Mouse (Mus musculus) hindbrain, embryonic 10.5 days (tissue): ENCODE results near the gene Vsx1. TPM values are rescaled to one million over a fixed set of nuclear protein-coding genes. Genes with fewer than 3 reads are reported as not detected.

Experiments
- DNase-seq: peaks from one replicate; pipeline ENCODE4 v3.0.0-alpha.2; 2017; ENCODE audit warnings: low spot score
- H3K27ac ChIP-seq: fragments of 300-500 bp; sonication (generic); 2 replicates; pipeline ENCODE4 v1.5.1; 2016; ENCODE audit warnings: mild to moderate bottlenecking, moderate library complexity
- H3K27me3 ChIP-seq: fragments of 300-500 bp; sonication (generic); 2 replicates; pipeline ENCODE4 v1.6.1; 2016; ENCODE audit warnings: mild to moderate bottlenecking; ENCODE audit not compliant: poor library complexity, insufficient read depth, severe bottlenecking
- H3K36me3 ChIP-seq: fragments of 300-500 bp; sonication (generic); 2 replicates; pipeline ENCODE4 v1.6.1; 2016; ENCODE audit warnings: mild to moderate bottlenecking, moderate library complexity
- H3K4me1 ChIP-seq: fragments of 300-500 bp; sonication (generic); replicated peaks from 2 replicates; pipeline ENCODE4 v1.6.1; 2016; ENCODE audit warnings: mild to moderate bottlenecking
- H3K4me3 ChIP-seq: fragments of 300-500 bp; sonication (generic); 2 replicates; pipeline ENCODE4 v1.5.1; 2016; ENCODE audit warnings: mild to moderate bottlenecking, moderate library complexity
- H3K9me3 ChIP-seq: fragments of 300-500 bp; sonication (generic); 2 replicates; pipeline ENCODE4 v1.6.1; 2016; ENCODE audit warnings: mild to moderate bottlenecking, moderate library complexity
- WGBS: fragments of 180-500 bp; shearing (Covaris S2); methylation state at CpG from one replicate; pipeline ENCODE4 v1.1.7; 2016; 5-methylcytosine and 5-hydroxymethylcytosine counted together
- polyA plus RNA-seq: library from polyadenylated mRNA; unstranded; fragments of >200 nt; fragmentation: Nextera tagmentation; extraction: Ambion mirVana; gene quantifications from 2 replicates; pipeline ENCODE4 v1.2.1, GENCODE M21; 2016

Vsx1 gene
- polyA plus RNA-seq, 1 experiment from 2014 or later = 1.0 TPM

- Histone ChIP-seq H3K27me3 (0 out of 2 replicates have a peak, but pooled peaks cover 4% of the 10 kb centered on the region), H3K9me3 (no peaks in the 10 kb centered on the region), H3K27ac (peak overlapping the region; percentile 53), H3K4me3 (no peak overlapping the region), H3K4me1 (peaks cover 54% of the 10 kb centered on the region), H3K36me3 (no peaks in the 10 kb centered on the region)
- WGBS = 57% methylated on average over 13 of the region's 13 CpGs
- DNase-seq = no peak
These were observed 40.8 kb downstream of the Vsx1 start for GRCm38 (mm10) chr2:150648300-150648895.

GRCm38 (mm10) chr2:150647681-150648299 is 41.4 kb downstream of the Vsx1 start:
- DNase-seq = no peak
- 74% methylated on average over 14 of the region's 14 CpGs for WGBS
- Histone ChIP-seq H3K4me1 (peaks cover 58% of the 10 kb centered on the region), H3K27me3 (0 out of 2 replicates have a peak, but pooled peaks cover 4% of the 10 kb centered on the region), H3K36me3 (no peaks in the 10 kb centered on the region), H3K9me3 (no peaks in the 10 kb centered on the region), H3K27ac (0 out of 2 replicates have a peak overlapping the region, but pooled peaks have one; percentile 53), H3K4me3 (no peak overlapping the region)

DNA sequence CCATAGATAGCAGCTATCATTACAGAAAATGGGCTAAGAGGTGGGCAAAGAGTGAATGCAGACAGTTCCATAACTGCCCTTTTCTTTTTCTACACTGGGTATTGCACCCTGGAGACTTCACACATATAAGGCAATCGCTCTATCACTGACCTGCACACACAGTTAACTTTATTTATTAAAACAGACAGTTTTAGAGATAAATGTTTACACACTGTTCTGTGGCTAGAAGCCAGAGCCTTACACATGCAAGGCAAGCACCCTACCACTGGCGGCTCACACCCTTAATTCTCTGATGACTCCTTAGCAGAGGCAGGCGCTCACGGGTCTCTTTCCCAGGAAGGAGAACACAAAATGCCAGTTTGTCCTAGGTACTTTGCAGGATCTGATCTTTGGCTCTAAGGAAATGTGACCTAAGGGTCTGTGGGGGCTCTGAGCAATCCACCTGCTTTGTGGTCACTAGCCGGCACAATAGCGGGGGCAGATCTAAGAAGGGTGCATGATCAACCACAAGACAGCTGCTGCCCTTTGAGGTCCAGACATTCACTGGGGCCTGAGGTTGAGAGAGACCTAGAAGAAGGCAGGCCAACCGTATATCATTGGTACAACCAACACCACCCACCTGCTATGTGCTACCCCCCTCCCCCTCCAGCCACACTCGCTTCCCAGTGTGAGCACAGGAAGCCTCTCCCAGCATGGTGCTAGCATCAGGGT is 42.6 kb downstream of the Vsx1 start:
- H3K4me3 ChIP-seq = no peak overlapping the region
- peaks cover 57% of the 10 kb centered on the region for H3K4me1 ChIP-seq
- 88% methylated on average over 8 of the region's 8 CpGs for WGBS
- no peaks in the 10 kb centered on the region for H3K9me3 ChIP-seq
- H3K27me3 ChIP-seq = 0 out of 2 replicates have a peak, but pooled peaks cover 4% of the 10 kb centered on the region
- 0 out of 2 replicates have a peak, but pooled peaks cover 7% of the 10 kb centered on the region for H3K36me3 ChIP-seq
- no peak overlapping the region for H3K27ac ChIP-seq
- no peak for DNase-seq

GRCm38 (mm10) chr2:150645225-150645624 is 43.9 kb downstream of the Vsx1 start:
- H3K9me3 ChIP-seq = no peaks in the 10 kb centered on the region
- 91% methylated on average over 4 of the region's 4 CpGs for WGBS
- peaks cover 43% of the 10 kb centered on the region for H3K4me1 ChIP-seq
- H3K4me3 ChIP-seq = no peak overlapping the region
- DNase-seq = no peak
- H3K27me3 ChIP-seq = 0 out of 2 replicates have a peak, but pooled peaks cover 4% of the 10 kb centered on the region
- peak overlapping the region; percentile 79 for H3K27ac ChIP-seq
- H3K36me3 ChIP-seq = 0 out of 2 replicates have a peak, but pooled peaks cover 7% of the 10 kb centered on the region

DNA sequence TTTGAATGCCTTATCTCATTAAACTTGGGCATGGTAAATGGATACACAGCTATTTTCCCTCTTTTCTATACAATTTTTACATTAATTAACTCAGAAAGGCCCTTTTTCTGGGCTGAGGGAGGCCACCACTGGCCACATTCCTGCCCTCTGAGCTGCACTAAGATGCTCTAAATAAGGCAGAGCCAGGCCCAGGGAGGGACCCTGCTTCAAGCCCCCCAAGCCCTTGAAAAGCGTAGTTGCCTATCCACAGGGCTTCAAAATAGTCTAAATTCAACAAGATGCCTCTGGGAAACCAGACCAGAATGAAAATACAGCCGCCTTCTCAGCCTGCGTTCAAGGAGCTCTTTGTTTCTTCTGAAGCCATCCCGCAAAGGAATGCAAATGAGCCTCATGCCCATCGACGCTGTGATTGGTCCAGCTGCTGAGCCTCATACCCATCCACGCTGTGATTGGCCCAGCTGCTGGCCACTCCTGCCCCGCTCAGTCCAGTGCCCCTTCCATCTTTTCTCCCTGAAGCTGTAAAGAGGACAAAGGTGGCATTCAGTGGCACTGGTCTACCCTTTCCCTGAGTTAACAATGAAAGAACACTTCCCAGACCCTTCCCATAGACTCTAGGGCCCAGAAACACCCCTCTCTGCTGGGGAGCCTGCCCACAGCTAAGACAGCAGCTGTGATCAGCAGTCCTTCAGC is 45.3 kb downstream of the Vsx1 start:
- Histone ChIP-seq H3K27ac (peak overlapping the region; percentile 79), H3K27me3 (no peaks in the 10 kb centered on the region), H3K4me1 (peaks cover 32% of the 10 kb centered on the region), H3K9me3 (no peaks in the 10 kb centered on the region), H3K36me3 (0 out of 2 replicates have a peak, but pooled peaks cover 7% of the 10 kb centered on the region), H3K4me3 (no peak overlapping the region)
- 60% methylated on average over 8 of the region's 8 CpGs for WGBS
- peak; percentile 63 for DNase-seq

GRCm38 (mm10) chr2:150643166-150643565 is 46.0 kb downstream of the Vsx1 start:
- no peak for DNase-seq
- WGBS = 84% methylated on average over 1 of the region's 1 CpGs

DNA sequence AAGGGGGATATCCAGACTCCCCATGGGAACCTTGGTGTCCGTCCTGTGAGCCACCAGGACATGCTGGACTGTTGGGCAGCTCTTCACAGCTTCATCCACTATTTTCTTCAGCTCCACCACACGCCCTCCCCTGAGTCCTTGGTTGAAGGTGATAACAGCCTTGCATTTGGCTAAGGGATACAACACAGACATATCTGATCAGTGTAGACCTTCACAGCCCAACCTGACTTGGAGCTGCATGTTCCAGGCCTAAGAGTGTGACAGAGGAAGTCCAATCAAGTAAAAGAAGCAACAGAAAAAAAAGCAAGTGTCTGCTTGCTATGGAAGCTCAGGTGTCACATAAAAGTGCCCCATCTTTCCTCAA is 50.8 kb downstream of the Vsx1 start:
- peaks cover 21% of the 10 kb centered on the region; the same call in 1 of the 2 replicates for H3K36me3 ChIP-seq
- 31% methylated on average over 2 of the region's 2 CpGs for WGBS
- no peaks in the 10 kb centered on the region for H3K9me3 ChIP-seq
- H3K27ac ChIP-seq = peak overlapping the region; percentile 85
- no peak for DNase-seq
- peaks cover 26% of the 10 kb centered on the region for H3K4me1 ChIP-seq
- H3K27me3 ChIP-seq = no peaks in the 10 kb centered on the region
- no peak overlapping the region; the same call in 1 of the 2 replicates for H3K4me3 ChIP-seq

More at GRCm38 (mm10) chr2:150643166-150643565, 46.0 kb downstream of the Vsx1 start:
- peaks cover 33% of the 10 kb centered on the region for H3K4me1 ChIP-seq
- H3K27me3 ChIP-seq = no peaks in the 10 kb centered on the region
- H3K27ac ChIP-seq = peak overlapping the region; percentile 79
- no peak overlapping the region for H3K4me3 ChIP-seq
- H3K36me3 ChIP-seq = 0 out of 2 replicates have a peak, but pooled peaks cover 7% of the 10 kb centered on the region
- H3K9me3 ChIP-seq = no peaks in the 10 kb centered on the region

DNA sequence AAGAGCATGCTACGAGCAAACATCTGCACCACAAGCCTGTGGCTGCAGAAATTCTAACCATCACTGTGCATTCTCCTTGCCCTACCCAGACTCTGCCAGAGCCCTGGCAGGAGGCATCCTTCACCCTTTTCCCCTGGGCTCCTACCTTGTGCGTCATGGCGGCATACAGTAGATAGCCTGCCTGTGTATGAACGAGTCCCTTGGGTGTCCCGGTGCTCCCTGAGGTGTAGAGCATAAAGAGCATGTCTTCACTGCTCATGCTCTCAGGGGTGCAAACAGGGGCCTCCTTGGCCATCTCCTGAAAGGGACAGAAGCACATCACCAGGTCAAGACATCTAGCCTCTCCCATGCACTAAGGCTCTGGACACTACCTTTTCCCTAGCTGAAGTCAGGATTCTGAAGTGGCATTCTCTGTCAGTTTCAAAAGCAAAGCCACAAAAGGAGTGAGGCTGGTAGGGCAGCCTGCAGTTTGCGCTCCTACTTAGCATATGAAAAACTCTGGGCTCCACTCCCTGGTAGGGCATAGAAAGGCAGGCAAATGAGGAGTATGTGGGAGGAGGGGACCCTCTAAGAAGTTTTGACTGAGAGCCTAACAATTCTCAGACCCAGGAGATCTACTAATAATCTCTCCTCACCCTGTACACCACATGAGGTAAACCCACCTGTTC is 51.3 kb downstream of the Vsx1 start:
- peak; percentile 29 for DNase-seq
- Histone ChIP-seq H3K27me3 (no peaks in the 10 kb centered on the region), H3K4me3 (peak overlapping the region; percentile 3), H3K36me3 (peaks cover 21% of the 10 kb centered on the region; the same call in 1 of the 2 replicates), H3K4me1 (peaks cover 22% of the 10 kb centered on the region), H3K9me3 (no peaks in the 10 kb centered on the region), H3K27ac (peak overlapping the region; percentile 85)
- 48% methylated on average over 6 of the region's 6 CpGs for WGBS

DNA sequence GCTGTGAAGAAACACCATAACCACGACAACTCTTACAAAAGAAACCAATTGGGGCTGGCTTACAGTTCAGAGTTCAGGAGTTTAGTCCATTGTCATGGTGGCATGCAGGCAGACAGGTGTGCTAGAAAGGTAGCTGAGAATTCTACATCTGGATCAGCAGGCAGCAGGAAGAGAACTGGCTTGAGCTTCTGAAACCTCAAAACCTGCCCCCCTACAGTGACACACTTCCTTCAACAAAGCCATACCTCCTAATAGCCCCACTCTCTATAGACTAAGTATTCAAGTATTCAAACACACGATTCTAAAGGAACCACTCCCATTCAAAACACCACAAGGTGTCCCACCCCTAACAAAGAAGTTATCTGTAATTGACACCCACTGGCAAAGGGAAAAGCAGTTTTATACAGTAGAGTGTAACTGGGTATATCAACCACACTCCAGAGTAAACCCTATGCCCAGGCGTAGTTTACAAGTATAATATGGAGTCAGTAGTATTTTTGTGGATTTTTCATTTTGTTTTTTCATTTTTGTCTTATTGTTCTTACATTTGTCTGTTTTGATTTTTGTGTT is 53.2 kb downstream of the Vsx1 start:
- no peak overlapping the region for H3K4me3 ChIP-seq
- WGBS = 79% methylated on average over 3 of the region's 3 CpGs

More for the DNA sequence above, 53.2 kb downstream of the Vsx1 start:
- no peaks in the 10 kb centered on the region for H3K9me3 ChIP-seq
- no peaks in the 10 kb centered on the region for H3K27me3 ChIP-seq
- H3K4me1 ChIP-seq = peaks cover 22% of the 10 kb centered on the region
- H3K36me3 ChIP-seq = peaks cover 13% of the 10 kb centered on the region; the same call in 1 of the 2 replicates
- DNase-seq = no peak
- no peak overlapping the region for H3K27ac ChIP-seq
